Mouse (Mus musculus) stomach, embryonic 16.5 days (tissue): ENCODE measurements at regions not wholly inside any gene's neighbourhood (a gene's known extent, or its start where the extent isn't known, plus 50 kb on each side); places are given as distances from the start of the nearest gene placed in this dataset.

ENCODE experiments used
- ATAC-seq: fragments of 200-750 bp; cut with Nextera tagmentation; 2 replicates; pipeline ENCODE4 v1.8.0; 2017; ENCODE audit warnings: moderate number of reproducible peaks, moderate TSS enrichment; ENCODE audit not compliant: insufficient read depth, low FRiP score
- H3K27ac ChIP-seq: fragments of 300-500 bp; sonication (generic); 2 replicates; pipeline ENCODE4 v1.5.1; 2014; ENCODE audit warnings: low read length
- H3K27me3 ChIP-seq: fragments of 300-500 bp; sonication (generic); 2 replicates; pipeline ENCODE4 v1.6.1; 2014; ENCODE audit warnings: low read length, control low read depth, mixed read lengths; ENCODE audit not compliant: control insufficient read depth, insufficient read depth
- H3K36me3 ChIP-seq: fragments of 300-500 bp; sonication (generic); 2 replicates; pipeline ENCODE4 v1.6.1; 2014; ENCODE audit warnings: low read length; ENCODE audit not compliant: control insufficient read depth, insufficient read depth
- H3K4me1 ChIP-seq: fragments of 300-500 bp; sonication (generic); 2 replicates; pipeline ENCODE4 v1.6.1; 2014; ENCODE audit warnings: low read length, control low read depth, mixed read lengths; ENCODE audit not compliant: control insufficient read depth, insufficient read depth
- H3K4me2 ChIP-seq: fragments of 300-500 bp; sonication (generic); 2 replicates; pipeline ENCODE4 v1.6.1; 2014; ENCODE audit warnings: low read depth, low read length, mixed read lengths
- H3K4me3 ChIP-seq: fragments of 300-500 bp; sonication (generic); replicated peaks from 2 replicates; pipeline ENCODE4 v1.5.1; 2014; ENCODE audit warnings: mild to moderate bottlenecking, low read length
- H3K9ac ChIP-seq: fragments of 300-500 bp; sonication (generic); 2 replicates; pipeline ENCODE4 v1.6.1; 2014; ENCODE audit warnings: low read length
- H3K9me3 ChIP-seq: fragments of 300-500 bp; sonication (generic); replicated peaks from 2 replicates; pipeline ENCODE4 v1.6.1; 2016; ENCODE audit warnings: low read length, control low read depth; ENCODE audit not compliant: control insufficient read depth
- WGBS: fragments of 180-500 bp; shearing (Covaris S2); extraction: QIAGEN DNeasy Blood & Tissue Kit; methylation state at CpG from one replicate; pipeline ENCODE4 v1.1.7; 2014; 5-methylcytosine and 5-hydroxymethylcytosine counted together

DNA sequence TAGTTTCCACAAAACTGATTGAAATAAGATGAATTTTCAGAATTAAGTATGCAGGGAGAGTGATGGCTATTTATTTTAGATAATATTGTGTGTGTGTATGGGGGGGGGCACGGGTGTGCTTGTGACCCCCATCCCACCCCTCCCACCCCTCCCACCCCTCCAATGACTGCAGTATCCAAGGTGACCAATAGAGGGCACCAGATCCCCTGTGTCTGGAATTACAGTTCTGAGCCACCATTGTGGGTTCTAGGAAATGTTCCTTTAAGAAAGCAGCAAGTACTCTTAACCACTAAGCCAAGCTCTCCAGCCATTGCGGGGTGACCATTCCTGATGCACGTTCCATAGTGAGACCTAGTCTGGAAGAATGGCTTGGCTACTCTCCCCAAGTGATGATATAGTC lies 101.1 kb upstream of the Rxfp2 start:
- H3K4me3 ChIP-seq: no peak overlapping the region
- no peaks in the 10 kb centered on the region for H3K27me3 ChIP-seq
- H3K9me3 ChIP-seq: no peaks in the 10 kb centered on the region
- H3K4me2 ChIP-seq: no peak overlapping the region
- no peaks in the 10 kb centered on the region for H3K36me3 ChIP-seq
- no peak overlapping the region for H3K27ac ChIP-seq
- no peaks in the 10 kb centered on the region for H3K4me1 ChIP-seq
- no peak overlapping the region for H3K9ac ChIP-seq
- 41% methylated on average over 3 of the region's 3 CpGs for WGBS
- no peak for ATAC-seq

DNA sequence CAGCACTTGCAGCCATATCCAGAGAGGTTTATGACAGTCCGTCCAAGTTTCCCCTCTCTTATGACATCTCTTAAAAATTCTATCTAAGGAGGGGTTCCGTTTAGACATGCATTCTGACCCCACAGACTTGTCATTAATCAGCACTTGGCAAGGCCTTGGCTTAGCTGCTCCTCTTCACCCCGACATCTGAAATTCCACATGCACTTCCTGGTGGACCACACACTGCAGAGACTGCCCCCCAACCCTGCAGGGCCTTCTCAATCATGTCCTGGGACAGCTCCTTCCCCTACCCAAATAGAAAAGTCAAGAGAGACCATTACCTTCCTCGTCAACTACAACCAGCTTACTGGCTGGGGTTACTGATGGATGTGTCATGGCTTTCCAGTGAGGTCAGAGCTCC lies 99.4 kb upstream of the Rxfp2 start:
- no peak overlapping the region for H3K4me3 ChIP-seq
- no peaks in the 10 kb centered on the region for H3K4me1 ChIP-seq
- H3K9me3 ChIP-seq: no peaks in the 10 kb centered on the region
- ATAC-seq: no peak
- no peak overlapping the region for H3K27ac ChIP-seq
- no peak overlapping the region for H3K9ac ChIP-seq
- H3K36me3 ChIP-seq: no peaks in the 10 kb centered on the region
- WGBS: 30% methylated on average over 4 of the region's 4 CpGs
- H3K4me2 ChIP-seq: no peak overlapping the region
- no peaks in the 10 kb centered on the region for H3K27me3 ChIP-seq

- H3K4me3 ChIP-seq: no peak overlapping the region
- no peak overlapping the region for H3K4me2 ChIP-seq
- 83% methylated on average over 4 of the region's 4 CpGs for WGBS
- no peak overlapping the region for H3K27ac ChIP-seq
- no peak overlapping the region for H3K9ac ChIP-seq
- no peaks in the 10 kb centered on the region for H3K9me3 ChIP-seq
- H3K36me3 ChIP-seq: no peaks in the 10 kb centered on the region
- ATAC-seq: no peak
- H3K4me1 ChIP-seq: no peaks in the 10 kb centered on the region
- no peaks in the 10 kb centered on the region for H3K27me3 ChIP-seq
Measured at GRCm38 (mm10) chr5:149920326-149920725, 98.1 kb upstream of the Rxfp2 start.

DNA sequence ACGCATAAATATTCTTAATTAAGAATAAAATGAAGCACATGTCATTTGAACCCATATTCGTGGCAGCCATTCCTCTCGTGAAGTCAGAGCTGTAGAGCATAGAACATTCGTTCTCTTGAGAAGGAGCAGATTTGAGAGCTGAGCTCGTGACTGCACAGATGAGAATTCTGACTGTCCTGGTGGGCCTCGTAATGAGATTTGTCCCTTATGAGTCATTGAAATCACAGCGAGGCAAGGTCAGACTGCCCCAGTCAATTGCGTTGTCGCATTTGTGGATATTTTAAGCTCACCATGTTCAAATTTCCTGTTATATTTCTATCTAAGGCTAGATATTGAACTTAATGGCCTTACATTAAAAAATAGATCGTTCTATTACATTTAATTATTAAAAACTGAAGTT lies 94.0 kb upstream of the Rxfp2 start:
- Histone ChIP-seq H3K36me3 (no peaks in the 10 kb centered on the region), H3K4me2 (no peak overlapping the region), H3K27ac (no peak overlapping the region), H3K4me1 (no peaks in the 10 kb centered on the region), H3K9me3 (no peaks in the 10 kb centered on the region), H3K9ac (no peak overlapping the region), H3K27me3 (no peaks in the 10 kb centered on the region), H3K4me3 (no peak overlapping the region)
- ATAC-seq: no peak
- 85% methylated on average over 10 of the region's 10 CpGs for WGBS

DNA sequence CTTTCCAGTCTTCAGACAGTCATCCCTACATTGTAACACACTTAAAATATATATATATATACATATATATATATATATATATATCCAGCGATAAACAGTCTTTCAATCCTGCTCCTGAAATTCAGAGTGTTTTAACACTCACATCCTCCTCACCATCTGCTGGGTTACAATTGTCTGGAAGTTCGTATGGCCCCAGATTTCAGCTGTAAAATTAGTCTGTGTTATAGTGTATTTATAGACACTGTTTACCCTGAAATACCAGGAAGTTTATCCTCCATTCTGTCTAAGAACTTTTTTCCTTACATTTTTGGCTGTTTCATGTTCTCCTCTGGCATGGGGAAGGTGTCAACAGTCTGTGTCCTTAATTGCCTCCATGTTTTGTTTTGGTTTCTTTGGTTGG lies 91.7 kb upstream of the Rxfp2 start:
- Histone ChIP-seq H3K4me3 (no peak overlapping the region), H3K4me1 (no peaks in the 10 kb centered on the region), H3K9me3 (no peaks in the 10 kb centered on the region), H3K4me2 (no peak overlapping the region), H3K9ac (no peak overlapping the region), H3K27me3 (no peaks in the 10 kb centered on the region), H3K36me3 (no peaks in the 10 kb centered on the region), H3K27ac (no peak overlapping the region)
- 49% methylated on average over 2 of the region's 2 CpGs for WGBS
- no peak for ATAC-seq

- Histone ChIP-seq H3K9me3 (no peaks in the 10 kb centered on the region), H3K4me3 (no peak overlapping the region), H3K4me2 (no peak overlapping the region), H3K27me3 (no peaks in the 10 kb centered on the region), H3K9ac (no peak overlapping the region), H3K36me3 (no peaks in the 10 kb centered on the region), H3K27ac (no peak overlapping the region), H3K4me1 (no peaks in the 10 kb centered on the region)
- no peak for ATAC-seq
- WGBS: 63% methylated on average over 9 of the region's 9 CpGs
Measured at GRCm38 (mm10) chr5:149931574-149932161, 86.8 kb upstream of the Rxfp2 start.

GRCm38 (mm10) chr5:149932220-149932619 lies 86.3 kb upstream of the Rxfp2 start:
- Histone ChIP-seq H3K9ac (no peak overlapping the region), H3K4me3 (no peak overlapping the region), H3K4me1 (no peaks in the 10 kb centered on the region), H3K27ac (no peak overlapping the region), H3K9me3 (no peaks in the 10 kb centered on the region), H3K4me2 (no peak overlapping the region), H3K36me3 (no peaks in the 10 kb centered on the region), H3K27me3 (no peaks in the 10 kb centered on the region)
- ATAC-seq: no peak
- WGBS: 62% methylated on average over 4 of the region's 4 CpGs

DNA sequence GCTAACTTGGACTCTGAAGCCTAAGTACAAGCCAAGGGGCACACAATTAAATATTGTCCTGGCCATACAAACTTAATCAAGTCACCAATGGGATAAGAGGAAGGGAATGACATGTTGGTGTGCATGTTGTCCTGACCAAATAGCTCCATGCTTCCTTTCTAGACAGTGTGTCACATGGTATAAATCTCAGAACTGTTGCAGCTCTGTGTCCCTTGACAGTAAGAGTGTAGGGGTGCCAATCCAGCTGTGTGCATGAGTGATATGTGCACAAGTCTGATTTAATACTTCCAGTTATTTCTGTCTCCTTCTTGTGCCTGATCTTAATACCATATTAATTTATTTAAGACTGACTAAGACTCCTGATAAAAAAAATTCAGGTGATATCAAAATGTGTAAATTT lies 72.8 kb upstream of the Rxfp2 start:
- H3K27me3 ChIP-seq: no peaks in the 10 kb centered on the region
- H3K4me1 ChIP-seq: no peaks in the 10 kb centered on the region
- no peak for ATAC-seq
- no peak overlapping the region for H3K4me3 ChIP-seq
- no peak overlapping the region for H3K9ac ChIP-seq
- no peak overlapping the region for H3K4me2 ChIP-seq
- H3K9me3 ChIP-seq: no peaks in the 10 kb centered on the region
- H3K27ac ChIP-seq: no peak overlapping the region
- no peaks in the 10 kb centered on the region for H3K36me3 ChIP-seq

DNA sequence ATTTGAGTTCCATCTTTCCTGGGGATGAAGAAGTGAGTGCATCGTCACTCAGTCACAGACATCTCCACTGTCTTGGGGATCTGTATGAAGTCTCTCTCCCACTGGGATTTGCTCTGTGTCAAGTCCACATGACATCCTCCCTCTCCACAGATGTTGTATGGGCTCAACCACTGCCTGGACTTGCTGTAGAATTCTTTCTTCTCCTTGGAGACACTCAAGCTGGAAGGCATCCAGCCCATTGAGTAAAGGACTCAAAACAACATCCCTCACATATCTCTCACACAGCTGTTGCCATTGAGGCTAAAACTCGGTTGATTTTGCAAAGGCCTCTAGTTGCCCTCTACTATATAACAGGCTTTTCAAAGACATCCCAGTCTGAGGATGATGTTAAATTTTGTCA lies 71.0 kb upstream of the Rxfp2 start:
- no peak overlapping the region for H3K27ac ChIP-seq
- no peak overlapping the region for H3K4me3 ChIP-seq
- H3K9ac ChIP-seq: no peak overlapping the region
- H3K9me3 ChIP-seq: no peaks in the 10 kb centered on the region
- no peaks in the 10 kb centered on the region for H3K27me3 ChIP-seq
- WGBS: 65% methylated on average over 2 of the region's 2 CpGs
- no peaks in the 10 kb centered on the region for H3K4me1 ChIP-seq
- no peaks in the 10 kb centered on the region for H3K36me3 ChIP-seq
- no peak overlapping the region for H3K4me2 ChIP-seq
- ATAC-seq: no peak

DNA sequence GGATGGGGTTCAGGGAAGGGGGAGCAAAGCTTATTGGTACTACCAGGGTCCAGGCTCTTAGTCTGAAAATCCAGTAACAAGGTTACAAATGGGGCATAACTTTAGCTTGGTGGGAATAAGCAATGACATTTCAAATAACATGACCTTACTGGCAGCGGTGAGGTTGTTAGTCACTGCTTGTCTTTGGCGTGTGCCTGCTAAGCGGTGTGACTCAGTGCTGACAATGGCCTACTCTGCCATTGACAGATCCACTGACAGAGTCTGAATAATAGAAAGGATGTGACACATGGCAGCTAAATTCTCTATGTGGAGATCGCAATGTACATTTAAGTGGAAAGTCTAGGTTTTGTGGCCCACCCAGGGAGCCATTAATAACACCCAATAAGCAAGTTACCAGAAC lies 61.5 kb upstream of the Rxfp2 start:
- Histone ChIP-seq H3K27ac (no peak overlapping the region), H3K4me1 (no peaks in the 10 kb centered on the region), H3K4me3 (no peak overlapping the region), H3K36me3 (no peaks in the 10 kb centered on the region), H3K4me2 (no peak overlapping the region), H3K9me3 (no peaks in the 10 kb centered on the region), H3K9ac (no peak overlapping the region), H3K27me3 (no peaks in the 10 kb centered on the region)
- WGBS: 81% methylated on average over 4 of the region's 4 CpGs
- ATAC-seq: no peak
